Mouse (Mus musculus) kidney, adult 2 months (tissue): ENCODE results near the gene Fgf11.

Source experiments
- CTCF ChIP-seq: fragments of 200-500 bp; conservative IDR thresholded peaks from 2 replicates; pipeline ENCODE4 v1.5.1; 2011; ENCODE audit warnings: low read depth, mild to moderate bottlenecking, control low read depth, low read length, moderate library complexity, mixed read lengths; ENCODE audit not compliant: insufficient read depth, insufficient read length
- POLR2A ChIP-seq: fragments of 200-500 bp; IDR thresholded peaks from one replicate; pipeline ENCODE4 v1.6.1; 2011; ENCODE audit warnings: low read depth, low read length, control low read depth

GRCm38 (mm10) chr11:69835326-69835965 is 33.8 kb upstream of the Fgf11 start:
- TF ChIP-seq POLR2A: no peak
- no peak for TF ChIP-seq CTCF
